Mouse (Mus musculus) T-helper 1 cell (primary cell): ENCODE results near the gene Serpinb3b.
"Not testable (repeated sequence)": the region's sequence is repeated elsewhere in the genome, so short reads cannot be mapped to it uniquely, and the experiment has no call there.

ENCODE experiments used
- in situ Hi-C: fragments of 300-600 bp; cut with MboI, MseI; formaldehyde crosslinking; loops from one replicate; pipeline ENCODE4 v1.15.1; 2025; ENCODE audit warnings: high pct_unique_total_duplicates

The Serpinb3b gene

GRCm38 (mm10) chr1:107278261-107278660, at the start of gene Serpinb3b, which contains the start of gene Serpinb3c:
Serpinb3b (minus strand) TSS chr1:107278361.
Serpinb3c (minus strand) TSS chr1:107278371.
- in situ Hi-C loops: not testable (repeated sequence)

GRCm38 (mm10) chr1:107243170-107243569, 35.0 kb downstream of the Serpinb3b start:
- in situ Hi-C loops: loop anchor here (5.0 kb wide), 1 partner anchor 239 kb away; no protein-coding TSS in a partner anchor

GRCm38 (mm10) chr1:107217276-107217675, 60.9 kb downstream of the Serpinb3b start:
- in situ Hi-C loops: not testable (repeated sequence)

- in situ Hi-C loops: loop anchor here (25.0 kb wide), 1 partner anchor 360 kb away; no protein-coding TSS in a partner anchor
Observed at GRCm38 (mm10) chr1:107127453-107127852, 150.7 kb downstream of the Serpinb3b start.
